Mouse (Mus musculus) neural tube, embryonic 11.5 days (tissue): ENCODE measurements around the gene Fbxo27. TPM values are rescaled to one million over a fixed set of nuclear protein-coding genes. Genes with fewer than 3 reads are reported as not detected.
A peak's percentile ranks its signal among the peaks of the same experiment; 100 is the strongest.

Source experiments
- ATAC-seq: fragments of 200-750 bp; cut with Nextera tagmentation; 2 replicates; pipeline ENCODE4 v1.8.0; 2017; ENCODE audit warnings: moderate number of reproducible peaks, mild to moderate bottlenecking, moderate TSS enrichment, moderate library complexity; ENCODE audit not compliant: insufficient read depth, low FRiP score, low TSS enrichment
- DNase-seq: peaks from one replicate; pipeline ENCODE4 v3.0.0-alpha.2; 2015; ENCODE audit warnings: low spot score
- H3K27ac ChIP-seq: fragments of 300-500 bp; sonication (generic); 2 replicates; pipeline ENCODE4 v1.5.1; 2014; ENCODE audit warnings: low read depth, mild to moderate bottlenecking, low read length
- H3K27me3 ChIP-seq: fragments of 300-500 bp; sonication (generic); 2 replicates; pipeline ENCODE4 v1.6.1; 2014; ENCODE audit warnings: mild to moderate bottlenecking, low read length, mixed read lengths; ENCODE audit not compliant: control insufficient read depth, insufficient read depth
- H3K36me3 ChIP-seq: fragments of 300-500 bp; sonication (generic); 2 replicates; pipeline ENCODE4 v1.6.1; 2014; ENCODE audit warnings: mild to moderate bottlenecking, low read length, moderate library complexity, mixed read lengths; ENCODE audit not compliant: control insufficient read depth, insufficient read depth
- H3K4me1 ChIP-seq: fragments of 300-500 bp; sonication (generic); 2 replicates; pipeline ENCODE4 v1.6.1; 2014; ENCODE audit warnings: low read length, mixed read lengths; ENCODE audit not compliant: control insufficient read depth, insufficient read depth
- H3K4me2 ChIP-seq: fragments of 300-500 bp; sonication (generic); 2 replicates; pipeline ENCODE4 v1.6.1; 2014; ENCODE audit warnings: low read depth, mild to moderate bottlenecking, moderate library complexity
- H3K4me3 ChIP-seq: fragments of 300-500 bp; sonication (generic); 2 replicates; pipeline ENCODE4 v1.5.1; 2014; ENCODE audit warnings: low read depth, low read length
- H3K9ac ChIP-seq: fragments of 300-500 bp; sonication (generic); 2 replicates; pipeline ENCODE4 v1.6.1; 2014; ENCODE audit warnings: mild to moderate bottlenecking, low read length
- H3K9me3 ChIP-seq: fragments of 300-500 bp; sonication (generic); 2 replicates; pipeline ENCODE4 v1.6.1; 2016; ENCODE audit warnings: low read length; ENCODE audit not compliant: control insufficient read depth
- WGBS: fragments of 180-500 bp; shearing (Covaris S2); extraction: QIAGEN DNeasy Blood & Tissue Kit; methylation state at CpG from one replicate; pipeline ENCODE4 v1.1.7; 2014; 5-methylcytosine and 5-hydroxymethylcytosine counted together
- polyA plus RNA-seq: library from polyadenylated mRNA; unstranded; fragments of >200 nt; fragmentation: Nextera tagmentation; extraction: Ambion mirVana; gene quantifications from 2 replicates; pipeline ENCODE4 v1.2.1, GENCODE M21; 2014

Gene Fbxo27
- polyA plus RNA-seq, 1 experiment from 2014 or later = 5.3 TPM

DNA sequence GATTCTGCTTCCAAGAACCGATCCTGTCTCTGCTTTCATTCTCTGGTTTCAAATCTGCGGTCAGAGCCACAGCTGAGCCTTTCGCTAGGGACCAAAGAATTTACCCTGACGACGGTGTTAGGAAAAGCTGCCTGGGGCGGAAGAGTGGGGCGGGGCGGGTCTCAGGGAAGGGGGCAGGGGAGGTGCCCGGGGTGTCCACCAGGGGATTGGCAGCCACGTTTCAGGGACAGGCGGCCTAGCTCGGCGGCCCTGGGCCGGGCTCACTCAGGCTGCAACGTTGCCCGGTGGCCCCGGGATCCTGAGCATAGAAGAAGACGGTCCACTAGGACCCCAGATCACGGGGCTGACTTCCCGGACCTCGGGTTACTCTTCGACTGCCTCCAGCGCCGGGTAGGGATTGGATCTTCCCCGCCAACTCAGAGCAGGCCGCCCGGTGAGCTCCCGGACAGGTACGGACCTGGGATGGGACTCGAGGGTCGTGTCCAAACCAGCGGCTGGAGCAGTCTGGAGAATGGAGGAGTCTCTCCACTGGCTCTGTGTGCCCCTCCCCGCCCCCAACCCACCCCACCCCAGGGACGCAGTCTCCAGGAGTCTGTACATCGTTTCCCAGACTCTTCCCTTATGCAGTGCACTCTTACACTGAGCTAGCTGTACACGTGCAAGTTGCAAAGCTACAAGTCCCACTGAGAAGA lies 24.1 kb downstream of the Fbxo27 start, which contains the start of gene Fbxo17:
Gene Fbxo17 (plus strand): TSS at position 215 of the 692 bp plus-strand sequence.
- H3K27ac ChIP-seq = no peak within 1 kb of the TSS

DNA sequence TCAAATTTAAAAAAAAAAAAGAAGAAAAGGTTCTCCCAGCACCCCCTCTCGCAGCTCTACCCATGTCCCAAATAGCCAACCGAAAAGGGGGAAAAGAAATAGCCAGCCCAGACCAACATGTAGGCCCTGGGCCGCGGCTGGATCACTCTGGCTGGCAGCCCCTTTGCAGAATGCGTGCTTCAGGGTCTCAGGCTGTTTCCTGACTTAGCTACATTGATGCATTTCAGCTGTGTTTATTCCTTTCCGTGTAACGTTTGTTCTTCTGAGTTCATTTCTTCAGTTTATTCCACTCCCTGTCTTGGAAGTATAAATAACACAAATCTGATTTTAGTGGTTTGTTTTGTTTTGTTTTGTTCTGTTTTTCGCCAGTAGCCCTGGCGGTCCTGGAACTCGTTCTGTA lies 25.1 kb downstream of the Fbxo27 start:
- no peak overlapping the region for H3K27ac ChIP-seq
- H3K36me3 ChIP-seq = no peaks in the 10 kb centered on the region
- H3K27me3 ChIP-seq = no peaks in the 10 kb centered on the region
- H3K4me2 ChIP-seq = no peak overlapping the region
- H3K9me3 ChIP-seq = no peaks in the 10 kb centered on the region
- no peak for DNase-seq
- H3K9ac ChIP-seq = no peak overlapping the region
- no peak overlapping the region for H3K4me3 ChIP-seq
- WGBS = 85% methylated on average over 10 of the region's 10 CpGs
- ATAC-seq = no peak
- 0 out of 2 replicates have a peak, but pooled peaks cover 3% of the 10 kb centered on the region for H3K4me1 ChIP-seq

More for the DNA sequence above, 24.1 kb downstream of the Fbxo27 start, which contains the start of gene Fbxo17:
- H3K4me1 ChIP-seq = 0 out of 2 replicates have a peak, but pooled peaks cover 3% of the 10 kb centered on the region
- peak within 1 kb of the TSS; percentile 70 for H3K4me2 ChIP-seq
- 5% methylated on average over 35 of the region's 36 CpGs for WGBS
- DNase-seq (peak; percentile 71), ATAC-seq (peak; percentile 60)
- H3K4me3 ChIP-seq = peak within 1 kb of the TSS; percentile 40
- H3K9ac ChIP-seq = peak within 1 kb of the TSS; percentile 52
- H3K27me3 ChIP-seq = no peaks in the 10 kb centered on the region
- H3K36me3 ChIP-seq = no peaks in the 10 kb centered on the region
- no peaks in the 10 kb centered on the region for H3K9me3 ChIP-seq

DNA sequence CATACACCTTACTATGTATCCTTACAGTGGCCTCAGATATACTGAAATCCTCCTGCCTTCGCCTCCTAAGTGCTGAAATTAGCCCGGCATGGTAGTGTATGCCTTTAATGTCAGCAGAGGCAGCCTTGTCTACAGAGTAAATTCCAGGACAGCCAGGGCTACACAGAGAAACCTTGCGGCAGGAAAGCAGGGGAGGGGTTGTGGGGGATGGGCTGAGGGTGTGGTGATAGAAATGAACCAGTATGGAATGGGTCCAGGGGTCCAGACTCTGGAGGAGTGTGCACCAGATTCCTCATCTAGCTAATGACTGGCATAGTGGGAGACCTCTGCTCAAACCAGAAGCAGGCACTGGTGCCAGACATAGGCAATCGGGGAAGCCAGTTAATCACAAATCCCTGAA lies 26.5 kb downstream of the Fbxo27 start:
- DNase-seq (no peak), ATAC-seq (no peak)
- 0 out of 2 replicates have a peak, but pooled peaks cover 3% of the 10 kb centered on the region for H3K4me1 ChIP-seq
- no peak overlapping the region for H3K9ac ChIP-seq
- 67% methylated on average over 4 of the region's 4 CpGs for WGBS
- H3K27ac ChIP-seq = no peak overlapping the region
- no peaks in the 10 kb centered on the region for H3K9me3 ChIP-seq
- H3K4me3 ChIP-seq = no peak overlapping the region
- H3K4me2 ChIP-seq = no peak overlapping the region
- H3K36me3 ChIP-seq = no peaks in the 10 kb centered on the region
- H3K27me3 ChIP-seq = no peaks in the 10 kb centered on the region

DNA sequence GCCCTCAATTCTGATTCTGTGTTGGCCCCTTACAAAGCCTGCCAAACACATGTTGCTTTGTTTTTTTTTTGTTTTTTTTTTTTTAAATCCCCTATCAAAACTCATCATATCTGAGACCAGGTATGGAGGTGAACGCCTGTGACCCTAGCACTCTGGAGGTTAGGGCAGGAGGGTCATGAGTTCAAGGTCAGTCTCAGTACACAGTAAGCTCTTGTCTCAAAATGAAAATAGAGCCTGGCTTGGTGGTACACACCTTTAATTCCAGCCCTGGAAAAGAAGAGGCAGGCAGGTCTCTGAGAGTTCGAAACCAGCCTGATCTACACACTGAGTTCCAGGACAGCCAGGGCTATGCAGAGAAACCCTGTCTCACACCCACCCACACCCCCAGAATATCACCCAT lies 27.0 kb downstream of the Fbxo27 start:
- Histone ChIP-seq H3K4me3 (no peak overlapping the region), H3K9me3 (no peaks in the 10 kb centered on the region), H3K27me3 (no peaks in the 10 kb centered on the region), H3K4me1 (0 out of 2 replicates have a peak, but pooled peaks cover 3% of the 10 kb centered on the region), H3K4me2 (no peak overlapping the region), H3K36me3 (no peaks in the 10 kb centered on the region), H3K27ac (no peak overlapping the region), H3K9ac (no peak overlapping the region)
- WGBS = 75% methylated on average over 2 of the region's 2 CpGs
- DNase-seq (no peak), ATAC-seq (no peak)

DNA sequence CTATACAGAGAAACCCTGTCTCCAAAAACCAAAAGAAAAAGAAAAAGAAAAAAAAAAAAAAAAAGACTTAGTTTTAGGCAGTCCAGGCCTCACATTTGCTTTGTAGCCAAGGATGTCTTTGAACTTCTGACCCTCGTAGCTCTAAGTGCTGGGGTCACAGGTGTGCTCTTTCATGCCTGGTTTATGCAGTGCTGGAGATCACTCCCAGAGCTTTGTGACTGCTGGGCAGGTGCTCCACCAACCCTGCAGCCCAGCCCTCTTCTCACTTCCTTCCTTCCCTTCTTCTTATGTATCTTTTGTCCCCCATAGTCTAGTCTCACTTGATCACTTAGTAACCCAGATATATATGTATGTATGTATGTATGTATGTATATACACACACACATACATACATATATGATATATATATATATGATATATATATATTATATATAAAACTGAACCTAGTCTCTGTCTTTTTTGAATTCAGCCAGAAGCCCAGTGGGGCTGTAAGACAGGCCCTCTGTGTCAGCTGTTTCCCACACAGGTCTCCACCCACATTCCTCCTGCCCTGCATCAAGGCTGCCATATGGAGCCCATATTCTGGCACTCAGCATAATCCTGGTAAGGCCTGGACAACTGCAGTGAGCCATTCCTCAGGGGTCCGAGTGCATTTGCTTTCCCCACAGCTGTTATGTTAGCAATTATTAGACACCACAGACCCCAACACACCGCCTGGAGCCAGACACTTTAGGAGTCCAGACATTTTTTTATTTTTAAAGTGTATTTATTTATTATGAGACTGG lies 28.3 kb downstream of the Fbxo27 start:
- no peak overlapping the region for H3K27ac ChIP-seq
- ATAC-seq (no peak), DNase-seq (no peak)
- H3K4me2 ChIP-seq = no peak overlapping the region
- no peak overlapping the region for H3K4me3 ChIP-seq
- H3K27me3 ChIP-seq = no peaks in the 10 kb centered on the region
- H3K9ac ChIP-seq = no peak overlapping the region
- H3K36me3 ChIP-seq = no peaks in the 10 kb centered on the region
- H3K4me1 ChIP-seq = 0 out of 2 replicates have a peak, but pooled peaks cover 3% of the 10 kb centered on the region
- no peaks in the 10 kb centered on the region for H3K9me3 ChIP-seq
- WGBS = 67% methylated on average over 3 of the region's 3 CpGs

DNA sequence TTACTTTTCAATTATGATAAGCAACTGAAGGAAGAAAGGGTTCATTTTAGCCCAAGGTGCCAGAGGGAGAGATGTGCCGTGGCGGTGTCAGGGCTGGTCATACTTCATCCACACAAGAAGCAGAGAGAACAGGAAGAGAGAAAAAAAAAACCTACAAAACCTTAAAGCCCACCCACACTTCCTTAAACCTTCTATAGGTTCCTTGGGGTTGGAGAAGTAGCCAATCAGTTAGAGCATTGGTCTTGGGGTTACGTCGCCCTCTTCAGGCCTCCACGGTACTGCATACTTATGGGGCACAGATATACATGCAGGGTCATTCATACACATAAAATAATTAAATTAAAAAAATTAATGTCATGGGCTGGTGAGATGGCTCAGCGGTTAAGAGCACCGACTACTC lies 29.4 kb downstream of the Fbxo27 start:
- Histone ChIP-seq H3K27ac (no peak overlapping the region), H3K4me1 (no peaks in the 10 kb centered on the region), H3K36me3 (no peaks in the 10 kb centered on the region), H3K27me3 (no peaks in the 10 kb centered on the region), H3K9me3 (no peaks in the 10 kb centered on the region), H3K9ac (no peak overlapping the region), H3K4me3 (no peak overlapping the region), H3K4me2 (no peak overlapping the region)
- 93% methylated on average over 7 of the region's 7 CpGs for WGBS
- DNase-seq (no peak), ATAC-seq (no peak)

DNA sequence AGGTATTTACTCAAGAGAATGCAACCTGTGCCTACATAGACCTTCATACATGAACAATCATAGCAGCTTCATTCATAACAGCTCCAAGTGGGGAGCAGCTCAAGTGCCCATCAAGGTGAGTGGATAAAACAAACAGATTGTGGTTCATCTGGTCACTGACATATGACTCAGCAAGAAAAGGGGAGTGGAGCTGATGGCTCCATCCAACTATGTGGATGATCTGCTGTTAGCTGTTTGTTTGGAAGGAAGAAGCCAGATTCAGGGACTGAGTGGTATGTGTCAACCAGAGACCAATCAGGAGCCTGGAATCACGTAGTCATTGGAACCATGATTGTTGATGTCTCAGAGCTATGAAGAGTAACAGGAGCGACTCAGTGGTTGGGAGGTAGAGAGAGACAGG lies 32.0 kb downstream of the Fbxo27 start:
- ATAC-seq (no peak), DNase-seq (no peak)
- H3K4me2 ChIP-seq = no peak overlapping the region
- H3K9ac ChIP-seq = no peak overlapping the region
- WGBS = 86% methylated on average over 2 of the region's 2 CpGs
- H3K4me3 ChIP-seq = no peak overlapping the region
- H3K36me3 ChIP-seq = no peaks in the 10 kb centered on the region
- no peaks in the 10 kb centered on the region for H3K9me3 ChIP-seq
- H3K4me1 ChIP-seq = no peaks in the 10 kb centered on the region
- no peaks in the 10 kb centered on the region for H3K27me3 ChIP-seq
- no peak overlapping the region for H3K27ac ChIP-seq

DNA sequence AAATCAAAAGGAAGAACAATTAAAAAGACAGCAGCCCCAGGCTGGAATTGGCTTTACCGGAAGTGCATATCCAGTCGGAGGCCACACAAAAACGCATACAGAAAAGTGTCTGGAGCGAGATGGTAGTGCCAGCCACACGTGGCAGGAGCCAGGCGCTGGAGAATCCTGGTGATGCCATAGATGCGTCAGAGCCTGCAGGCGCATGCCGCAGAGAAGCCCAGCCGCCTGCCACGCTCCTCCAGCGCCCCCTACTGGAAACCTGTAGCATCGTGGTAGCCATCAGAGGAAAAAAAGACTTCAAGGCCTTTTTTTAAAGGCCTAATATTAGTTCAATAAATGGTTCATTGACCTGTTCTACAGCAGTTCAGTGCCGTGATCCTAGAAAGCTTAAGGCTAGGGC lies 34.0 kb downstream of the Fbxo27 start:
- Histone ChIP-seq H3K27ac (no peak overlapping the region), H3K36me3 (no peaks in the 10 kb centered on the region), H3K27me3 (no peaks in the 10 kb centered on the region), H3K9ac (no peak overlapping the region), H3K4me3 (no peak overlapping the region), H3K4me2 (no peak overlapping the region; the same call in 1 of the 2 replicates), H3K4me1 (no peaks in the 10 kb centered on the region), H3K9me3 (no peaks in the 10 kb centered on the region)
- DNase-seq (peak; percentile 79), ATAC-seq (no peak)
- 7% methylated on average over 14 of the region's 14 CpGs for WGBS
